Mouse (Mus musculus) liver, adult 2 months (tissue): ENCODE results near the gene Cib4. TPM values are rescaled to one million over a fixed set of nuclear protein-coding genes. Genes with fewer than 3 reads are reported as not detected.

Experiments
- DNase-seq: peaks from one replicate; pipeline ENCODE4 v3.0.0-alpha.2; 2011; ENCODE audit warnings: low read depth, low spot score; ENCODE audit errors: extremely low read depth
- H3K27ac ChIP-seq: fragments of 200-500 bp; replicated peaks from 2 replicates; pipeline ENCODE4 v1.5.1; 2012; ENCODE audit warnings: low read depth, mild to moderate bottlenecking, control low read depth, inconsistent platforms, low read length; ENCODE audit not compliant: insufficient read depth
- H3K27me3 ChIP-seq: fragments of 200-500 bp; 2 replicates; pipeline ENCODE4 v1.6.1; 2012; ENCODE audit warnings: mild to moderate bottlenecking, moderate library complexity, low read length, inconsistent platforms; ENCODE audit not compliant: control insufficient read depth, insufficient read depth
- H3K36me3 ChIP-seq: fragments of 200-500 bp; 2 replicates; pipeline ENCODE4 v1.6.1; 2012; ENCODE audit warnings: low read length, inconsistent platforms; ENCODE audit not compliant: control insufficient read depth, insufficient read depth
- H3K4me1 ChIP-seq: fragments of 200-500 bp; 2 replicates; pipeline ENCODE4 v1.6.1; 2011; ENCODE audit warnings: low read length; ENCODE audit not compliant: control insufficient read depth, insufficient read depth
- H3K4me3 ChIP-seq: fragments of 200-500 bp; 2 replicates; pipeline ENCODE4 v1.5.1; 2011; ENCODE audit warnings: low read depth, mild to moderate bottlenecking, control low read depth, low read length, moderate library complexity; ENCODE audit not compliant: insufficient read depth
- H3K79me2 ChIP-seq: fragments of 200-500 bp; 2 replicates; pipeline ENCODE4 v1.6.1; 2012; ENCODE audit warnings: inconsistent platforms, mild to moderate bottlenecking, low read length, moderate library complexity; ENCODE audit not compliant: control insufficient read depth, insufficient read depth
- H3K9ac ChIP-seq: fragments of 200-500 bp; 2 replicates; pipeline ENCODE4 v1.6.1; 2012; ENCODE audit warnings: low read depth, mild to moderate bottlenecking, control low read depth, inconsistent platforms, low read length
- CTCF ChIP-seq: fragments of 200-500 bp; IDR thresholded peaks from 2 replicates; pipeline ENCODE4 v1.5.1; 2011; ENCODE audit warnings: low read depth, low read length, control low read depth
- POLR2A ChIP-seq: fragments of 200-500 bp; IDR thresholded peaks from 2 replicates; pipeline ENCODE4 v1.6.1; 2011; ENCODE audit warnings: low read length, control low read depth; ENCODE audit not compliant: insufficient read depth; ENCODE audit errors: extremely low read depth
- WGBS: fragments of 180-500 bp; shearing (Covaris S2); methylation state at CpG from one replicate; pipeline ENCODE4 v1.1.7; 2018; 5-methylcytosine and 5-hydroxymethylcytosine counted together
- polyA plus RNA-seq: library from polyadenylated mRNA; depleted of rRNA; stranded (reverse); fragments of >200 nt; gene quantifications from 2 replicates; pipeline ENCODE4 v1.2.3, GENCODE M21; 2012
- total RNA-seq: library from RNA; depleted of rRNA; stranded (reverse); fragments of >200 nt; gene quantifications from 2 replicates; pipeline ENCODE4 v1.2.3, GENCODE M21; 2014

Gene Cib4
- total and polyA plus RNA-seq, 2 experiments: not detected

- TF ChIP-seq CTCF (no peak), POLR2A (no peak)
- no peak overlapping the region for H3K4me3 ChIP-seq
- H3K36me3 ChIP-seq: no peaks in the 10 kb centered on the region
- peaks cover 23% of the 10 kb centered on the region for H3K4me1 ChIP-seq
- H3K27me3 ChIP-seq: no peaks in the 10 kb centered on the region
- 14% methylated on average over 6 of the region's 6 CpGs for WGBS
- H3K79me2 ChIP-seq: no peaks in the 10 kb centered on the region
- DNase-seq: peak; percentile 82
- no peak overlapping the region for H3K9ac ChIP-seq
- H3K27ac ChIP-seq: peak overlapping the region; percentile 64
Measured at GRCm38 (mm10) chr5:30485136-30485535, 60.5 kb downstream of the Cib4 start.

- Histone ChIP-seq H3K4me1 (peaks cover 23% of the 10 kb centered on the region), H3K4me3 (no peak overlapping the region), H3K79me2 (no peaks in the 10 kb centered on the region), H3K9ac (no peak overlapping the region), H3K27ac (peak overlapping the region; percentile 64), H3K36me3 (no peaks in the 10 kb centered on the region), H3K27me3 (no peaks in the 10 kb centered on the region)
- TF ChIP-seq CTCF: no peak
- DNase-seq: peak; percentile 91
- 36% methylated on average over 5 of the region's 5 CpGs for WGBS
Measured at GRCm38 (mm10) chr5:30484591-30484990, 61.0 kb downstream of the Cib4 start.

- 40% methylated on average over 8 of the region's 8 CpGs for WGBS
- H3K27me3 ChIP-seq: no peaks in the 10 kb centered on the region
- peak overlapping the region; percentile 63; the same call in 1 of the 2 replicates for H3K27ac ChIP-seq
- H3K36me3 ChIP-seq: no peaks in the 10 kb centered on the region
- H3K4me1 ChIP-seq: peaks cover 23% of the 10 kb centered on the region
- peak; percentile 89 for DNase-seq
- no peak for TF ChIP-seq POLR2A
- no peak for TF ChIP-seq CTCF
- H3K4me3 ChIP-seq: no peak overlapping the region
- H3K9ac ChIP-seq: no peak overlapping the region
- H3K79me2 ChIP-seq: no peaks in the 10 kb centered on the region
Measured at GRCm38 (mm10) chr5:30483533-30483932, 62.1 kb downstream of the Cib4 start.

- Histone ChIP-seq H3K27me3 (no peaks in the 10 kb centered on the region), H3K27ac (no peak overlapping the region), H3K4me3 (no peak overlapping the region), H3K9ac (no peak overlapping the region), H3K4me1 (peaks cover 23% of the 10 kb centered on the region), H3K36me3 (no peaks in the 10 kb centered on the region), H3K79me2 (no peaks in the 10 kb centered on the region)
- no peak for TF ChIP-seq POLR2A
- peak; percentile 86 for TF ChIP-seq CTCF
- peak; percentile 55 for DNase-seq
- 18% methylated on average over 5 of the region's 5 CpGs for WGBS
Measured at GRCm38 (mm10) chr5:30482319-30482718, 63.3 kb downstream of the Cib4 start.

- no peak overlapping the region for H3K27ac ChIP-seq
- DNase-seq: peak; percentile 19
- H3K4me3 ChIP-seq: no peak overlapping the region
- H3K4me1 ChIP-seq: no peaks in the 10 kb centered on the region
- 39% methylated on average over 10 of the region's 10 CpGs for WGBS
- no peaks in the 10 kb centered on the region for H3K79me2 ChIP-seq
- no peaks in the 10 kb centered on the region for H3K27me3 ChIP-seq
- no peak overlapping the region for H3K9ac ChIP-seq
- TF ChIP-seq POLR2A (no peak), CTCF (peak; percentile 80)
- H3K36me3 ChIP-seq: no peaks in the 10 kb centered on the region
Measured at GRCm38 (mm10) chr5:30476534-30476933, 69.1 kb downstream of the Cib4 start.

GRCm38 (mm10) chr5:30472148-30472547, 73.5 kb downstream of the Cib4 start:
- Histone ChIP-seq H3K36me3 (no peaks in the 10 kb centered on the region), H3K27ac (no peak overlapping the region), H3K4me1 (no peaks in the 10 kb centered on the region), H3K79me2 (no peaks in the 10 kb centered on the region), H3K4me3 (no peak overlapping the region), H3K27me3 (no peaks in the 10 kb centered on the region), H3K9ac (no peak overlapping the region)
- no peak for DNase-seq
- WGBS: 33% methylated on average over 5 of the region's 5 CpGs
- no peak for TF ChIP-seq CTCF
- no peak for TF ChIP-seq POLR2A
